In genomic region chr10:39343551-39343950, GRCm38 (mm10) we compare ENCODE assay signal across 15 mouse cellular contexts. TPM values are rescaled to one million over a fixed set of nuclear protein-coding genes. Genes with fewer than 3 reads are reported as not detected.
DNase-seq lines count a peak whose midpoint lies in the region; ATAC-seq and TF ChIP-seq lines count a peak whose summit lies in the region.
"Had no signal": no experiment of that assay in that cellular context is flagged by ENCODE, and none has a peak within 500 bp of the region (broad histone marks: within the 10 kb centered on the region; RNA-seq: fewer than 3 reads in every experiment).

No protein-coding gene starts in this region.

- no peaks in the 10 kb centered on the region for H3K27me3 ChIP-seq in embryonic facial prominence, embryonic 13.5 days
- H3K27me3 ChIP-seq in embryonic facial prominence, embryonic 10.5 days (replicated peaks; ENCODE audit: low read depth, poor library complexity, severe bottlenecking): no peaks in the 10 kb centered on the region
- no peaks in the 10 kb centered on the region for H3K27me3 ChIP-seq in forebrain, embryonic 15.5 days
- H3K27me3 ChIP-seq: neural tube, embryonic 15.5 days had no signal

- WGBS in embryonic facial prominence, embryonic 13.5 days: 67% methylated on average over 1 of the region's 1 CpGs
- 89% methylated on average over 1 of the region's 1 CpGs for WGBS in embryonic facial prominence, embryonic 10.5 days
- WGBS in lung, adult 2 months: 83% methylated on average over 1 of the region's 1 CpGs
- WGBS in forebrain, embryonic 15.5 days: 73% methylated on average over 1 of the region's 1 CpGs

- H3K4me3 ChIP-seq in embryonic facial prominence, embryonic 13.5 days: no peak overlapping the region
- no peak overlapping the region for H3K4me3 ChIP-seq in embryonic facial prominence, embryonic 10.5 days
- H3K4me3 ChIP-seq in lung, adult 2 months (replicated peaks; ENCODE audit: extremely low read depth, low read depth, low read length): no peak overlapping the region
- H3K4me3 ChIP-seq in forebrain, embryonic 15.5 days: no peak overlapping the region
- H3K4me3 ChIP-seq: neural tube, embryonic 15.5 days had no signal

- H3K27ac ChIP-seq in embryonic facial prominence, embryonic 13.5 days: peak overlapping the region; percentile 16; the same call in 1 of the 2 replicates
- no peak overlapping the region for H3K27ac ChIP-seq in embryonic facial prominence, embryonic 10.5 days (replicated peaks)
- H3K27ac ChIP-seq in forebrain, embryonic 15.5 days (replicated peaks): no peak overlapping the region
- H3K27ac ChIP-seq: neural tube, embryonic 15.5 days had no signal

- no peak for TF ChIP-seq CTCF in lung, adult 2 months (IDR thresholded peaks at IDR 0.05; ENCODE audit: insufficient read depth, low read length)

- H3K9me3 ChIP-seq in embryonic facial prominence, embryonic 13.5 days: no peaks in the 10 kb centered on the region
- no peaks in the 10 kb centered on the region for H3K9me3 ChIP-seq in embryonic facial prominence, embryonic 10.5 days
- H3K9me3 ChIP-seq in forebrain, embryonic 15.5 days: no peaks in the 10 kb centered on the region
- H3K9me3 ChIP-seq: neural tube, embryonic 15.5 days had no signal

- H3K36me3 ChIP-seq in embryonic facial prominence, embryonic 13.5 days: no peaks in the 10 kb centered on the region
- no peaks in the 10 kb centered on the region for H3K36me3 ChIP-seq in embryonic facial prominence, embryonic 10.5 days (replicated peaks)
- H3K36me3 ChIP-seq in forebrain, embryonic 15.5 days: no peaks in the 10 kb centered on the region
- H3K36me3 ChIP-seq: neural tube, embryonic 15.5 days had no signal

- no peak overlapping the region for H3K4me2 ChIP-seq in embryonic facial prominence, embryonic 13.5 days
- no peak overlapping the region for H3K4me2 ChIP-seq in forebrain, embryonic 15.5 days (replicated peaks)
- H3K4me2 ChIP-seq: neural tube, embryonic 15.5 days had no signal

- TF ChIP-seq POLR2A in lung, adult 2 months (IDR thresholded peaks at IDR 0.05; ENCODE audit: borderline replicate concordance, extremely low read depth, low read depth, low read length): no peak

- no peak for ATAC-seq in embryonic facial prominence, embryonic 13.5 days (ENCODE audit: insufficient number of reproducible peaks, insufficient read depth, low FRiP score, low TSS enrichment, low read depth)
- ATAC-seq in forebrain, embryonic 15.5 days (replicated peaks): no peak
- ATAC-seq: inflammation-experienced regulatory T-cells, adult 6 months had no signal

- no peak for DNase-seq in embryonic facial prominence, embryonic 10.5 days (ENCODE audit: low spot score)
- DNase-seq in lung, adult 18-20 months: peak; percentile 4 to 7
- no peak for DNase-seq in lung, adult 2 months
- DNase-seq in lung, postnatal 10 days: peak; percentile 47
- no peak for DNase-seq in embryo, embryonic 9.5 days (ENCODE audit: extremely low spot score)
- no peak for DNase-seq in layer of hippocampus, postnatal 10 days (ENCODE audit: low spot score in 2 of 2)
- DNase-seq: adrenal gland, adult 2 months; cerebellum, adult 2 months; liver; retina, postnatal 1 day; spleen, adult 18-20 months had no signal

- H3K4me1 ChIP-seq in embryonic facial prominence, embryonic 13.5 days: 0 out of 2 replicates have a peak, but pooled peaks cover 3% of the 10 kb centered on the region
- 0 out of 2 replicates have a peak, but pooled peaks cover 2% of the 10 kb centered on the region for H3K4me1 ChIP-seq in embryonic facial prominence, embryonic 10.5 days
- peaks cover 4% of the 10 kb centered on the region; the same call in 1 of the 2 replicates for H3K4me1 ChIP-seq in lung, adult 2 months (ENCODE audit: control insufficient read depth, insufficient read depth, low read length)
- no peaks in the 10 kb centered on the region for H3K4me1 ChIP-seq in forebrain, embryonic 15.5 days
- H3K4me1 ChIP-seq: neural tube, embryonic 15.5 days had no signal

- no peak overlapping the region for H3K9ac ChIP-seq in embryonic facial prominence, embryonic 13.5 days
- H3K9ac ChIP-seq in forebrain, embryonic 15.5 days (replicated peaks): no peak overlapping the region
- H3K9ac ChIP-seq: neural tube, embryonic 15.5 days had no signal

RNA-seq across cellular contexts. Expression of gene Fyn, which starts 25.1 kb away (rescaled TPM):
- 34.1 and 37.5 TPM in 2 replicates for polyA plus RNA-seq in embryonic facial prominence, embryonic 13.5 days (2015; fragmentation: Nextera tagmentation; extraction: Ambion mirVana)
- polyA plus RNA-seq in embryonic facial prominence, embryonic 10.5 days (2016; fragmentation: Nextera tagmentation; extraction: Ambion mirVana): 20.2 and 21.5 TPM in 2 replicates
- polyA plus RNA-seq in lung, adult 2 months (2012; rRNA removed): 26.0 and 29.2 TPM in 2 replicates
- polyA plus RNA-seq in forebrain, embryonic 15.5 days (2015; fragmentation: Nextera tagmentation; extraction: Ambion mirVana): 75.6 and 79.3 TPM in 2 replicates
- total RNA-seq in layer of hippocampus, postnatal 10 days (2021): 100 to 1,000 TPM; 235 to 244 TPM

Comparison
In these comparisons a context has a peak if more than half of its experiments do, and no peak if none do; other contexts are left out.
1. DNase-seq: peak in lung, adult 18-20 months (2 of 2) and lung, postnatal 10 days (single experiment); none in embryonic facial prominence, embryonic 10.5 days (single experiment), lung, adult 2 months (single experiment), embryo, embryonic 9.5 days (single experiment) and layer of hippocampus, postnatal 10 days (0 of 2).